Mouse (Mus musculus) adrenal gland, postnatal 0 days (tissue): ENCODE results near the gene Des. TPM values are rescaled to one million over a fixed set of nuclear protein-coding genes. Genes with fewer than 3 reads are reported as not detected.

Experiments used
- polyA plus RNA-seq: library from polyadenylated mRNA; unstranded; fragments of >200 nt; fragmentation: Nextera tagmentation; extraction: Ambion mirVana; gene quantifications from 2 replicates; pipeline ENCODE4 v1.2.1, GENCODE M21; 2015

The Des gene
- polyA plus RNA-seq: 22.3 and 29.9 TPM in 2 replicates

GRCm38 (mm10) chr1:75360112-75361031 is at the start of gene Des:
Des (plus strand) TSS chr1:75360329.

GRCm38 (mm10) chr1:75317241-75318201 is 42.6 kb upstream of the Des start, which contains the start of gene Dnpep:
Dnpep (minus strand) TSS chr1:75317990.

DNA sequence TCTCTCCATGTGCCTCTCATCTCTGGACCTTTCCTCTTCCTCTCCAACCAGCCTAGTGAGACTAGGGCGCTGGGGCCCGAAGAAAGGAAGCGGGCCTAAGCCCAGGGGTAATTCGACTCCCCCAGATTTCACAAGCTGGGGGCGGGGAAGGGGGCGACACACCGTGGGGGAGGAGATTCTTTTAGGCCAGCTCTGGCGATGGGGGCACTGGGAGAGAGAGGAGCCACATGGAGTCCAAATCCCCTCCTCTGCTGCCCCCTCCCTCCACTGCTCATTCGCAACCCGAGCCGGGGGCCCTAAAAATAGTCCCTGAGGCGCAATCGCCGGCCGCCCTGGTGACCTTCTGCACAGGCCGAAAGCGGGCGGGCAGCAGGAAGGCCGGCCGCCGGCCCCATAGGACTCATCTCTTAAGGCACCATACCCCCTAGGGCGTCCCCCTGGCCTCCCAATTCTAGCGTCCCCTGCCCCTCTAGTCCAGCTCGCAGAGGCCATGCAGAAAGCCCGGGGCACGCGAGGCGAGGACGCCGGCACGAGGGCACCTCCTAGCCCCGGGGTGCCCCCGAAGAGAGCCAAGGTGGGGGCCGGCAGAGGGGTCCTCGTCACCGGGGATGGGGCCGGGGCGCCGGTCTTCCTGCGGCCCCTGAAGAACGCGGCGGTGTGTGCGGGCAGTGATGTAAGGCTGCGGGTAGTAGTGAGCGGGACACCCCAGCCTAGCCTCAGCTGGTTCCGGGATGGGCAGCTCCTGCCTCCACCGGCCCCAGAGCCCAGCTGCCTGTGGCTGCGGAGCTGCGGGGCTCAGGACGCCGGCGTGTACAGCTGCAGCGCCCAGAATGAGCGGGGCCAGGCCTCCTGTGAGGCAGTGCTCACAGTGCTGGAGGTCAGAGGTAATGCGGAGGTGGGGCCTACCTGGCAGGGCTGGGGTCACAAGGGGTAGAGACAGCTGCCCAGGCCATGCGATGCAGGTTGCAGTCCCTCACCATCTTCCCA is 15.1 kb downstream of the Des start, which contains the start of gene Speg:
TSS of gene Speg (plus strand) at position 348 of the 987 bp plus-strand sequence.

Other genes starting within 250 kb of the Des start
- 6.6 and 7.8 TPM in 2 replicates for gene Nhej1, start 235.1 kb upstream of the Des start, polyA plus RNA-seq
- 0.58 and 1.6 TPM in 2 replicates for gene Slc23a3, start 226.4 kb upstream of the Des start, polyA plus RNA-seq
- 27.1 and 45.5 TPM in 2 replicates for gene Cnppd1, start 217.6 kb upstream of the Des start, polyA plus RNA-seq
- gene Retreg2, start 217.6 kb upstream of the Des start, polyA plus RNA-seq: 61.8 and 69.4 TPM in 2 replicates
- 41.2 and 47.4 TPM in 2 replicates for gene Zfand2b, start 191.7 kb upstream of the Des start, polyA plus RNA-seq
- gene Abcb6, start 179.9 kb upstream of the Des start, polyA plus RNA-seq: 17.2 and 24.7 TPM in 2 replicates
- gene Ankzf1, start 168.2 kb upstream of the Des start, polyA plus RNA-seq: 11.5 and 19.9 TPM in 2 replicates
- gene Atg9a, start 168.1 kb upstream of the Des start, polyA plus RNA-seq: 23.3 and 27.3 TPM in 2 replicates
- 8.6 and 14.4 TPM in 2 replicates for gene Glb1l, start 149.5 kb upstream of the Des start, polyA plus RNA-seq
- 65.9 and 90.8 TPM in 2 replicates for gene Stk16, start 149.5 kb upstream of the Des start, polyA plus RNA-seq
- gene Tuba4a, start 140.5 kb upstream of the Des start, polyA plus RNA-seq: 20.2 and 27.9 TPM in 2 replicates
- gene A630095N17Rik, start 128.2 kb upstream of the Des start, polyA plus RNA-seq: not detected in 2 replicates
- gene Dnajb2, start 123.9 kb upstream of the Des start, polyA plus RNA-seq: 21.8 and 24.0 TPM in 2 replicates
- 33.3 and 44.0 TPM in 2 replicates for gene Ptprn, start 95.8 kb upstream of the Des start, polyA plus RNA-seq
- 153 and 191 TPM in 2 replicates for gene Resp18, start 81.9 kb upstream of the Des start, polyA plus RNA-seq
- 133 and 170 TPM in 2 replicates for gene Dnpep, start 42.3 kb upstream of the Des start, polyA plus RNA-seq
- 37.1 and 42.3 TPM in 2 replicates for gene Speg, start 15.0 kb downstream of the Des start, polyA plus RNA-seq
- 68.1 and 95.9 TPM in 2 replicates for gene Gmppa, start 75.6 kb downstream of the Des start, polyA plus RNA-seq
- 4.5 and 6.8 TPM in 2 replicates for gene Asic4, start 90.1 kb downstream of the Des start, polyA plus RNA-seq
- 45.8 and 51.6 TPM in 2 replicates for gene Chpf, start 119.0 kb downstream of the Des start, polyA plus RNA-seq
- gene Tmem198, start 119.2 kb downstream of the Des start, polyA plus RNA-seq: 5.4 and 10.3 TPM in 2 replicates
- 58.6 and 64.4 TPM in 2 replicates for gene Obsl1, start 146.1 kb downstream of the Des start, polyA plus RNA-seq
- 68.0 and 193 TPM in 2 replicates for gene Inha, start 146.7 kb downstream of the Des start, polyA plus RNA-seq
- 12.7 and 15.8 TPM in 2 replicates for gene Stk11ip, start 161.2 kb downstream of the Des start, polyA plus RNA-seq
- 23.0 and 46.6 TPM in 2 replicates for gene Slc4a3, start 185.9 kb downstream of the Des start, polyA plus RNA-seq